Mouse (Mus musculus) embryonic fibroblast, embryonic 13.5 days (primary cell): ENCODE results near the gene Pygl.

Experiments used
- CTCF ChIP-seq: IDR thresholded peaks from 2 replicates; pipeline ENCODE4 v1.5.1; 2011; ENCODE audit warnings: mild to moderate bottlenecking, control low read depth, low read length, moderate library complexity, borderline replicate concordance; ENCODE audit not compliant: insufficient read depth
- POLR2A ChIP-seq: IDR thresholded peaks from 2 replicates; pipeline ENCODE4 v1.6.1; 2011; ENCODE audit warnings: low read depth, mild to moderate bottlenecking, control low read depth, low read length, moderate library complexity

DNA sequence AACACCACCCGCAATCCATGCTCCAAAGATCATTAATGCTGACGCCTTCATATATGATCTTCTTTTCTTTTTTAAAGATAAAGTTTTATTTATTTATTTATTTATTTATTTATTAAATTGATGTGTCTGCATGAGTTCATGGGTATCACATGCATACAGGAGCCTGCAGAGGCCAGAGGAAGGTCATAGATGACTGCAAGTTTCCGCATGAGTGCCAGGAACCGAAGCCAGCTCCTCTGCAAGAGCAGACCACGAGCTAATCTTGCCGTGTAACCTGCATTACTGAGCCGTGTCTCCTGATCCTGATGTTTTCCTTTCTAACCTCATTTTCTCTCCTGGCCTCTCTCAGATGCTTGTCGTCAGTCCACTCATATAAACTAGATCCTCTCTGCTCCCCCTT lies 17.0 kb downstream of the Pygl start:
- TF ChIP-seq CTCF, result no peak
- no peak for TF ChIP-seq POLR2A
